Mouse (Mus musculus) layer of hippocampus, adult 2 months (tissue): ENCODE data around the gene Ces1a. TPM values are rescaled to one million over a fixed set of nuclear protein-coding genes. Genes with fewer than 3 reads are reported as not detected.

ENCODE experiments used
- DNase-seq, 2 experiments: peaks; one replicate each; pipeline ENCODE4 v3.0.0; 2022; ENCODE audit warnings: low spot score in 2 of 2
- H3K27ac ChIP-seq: fragments of 200-600 bp; 2 replicates; pipeline ENCODE4 v1.8.1; 2022
- H3K4me3 ChIP-seq: fragments of 200-600 bp; 2 replicates; pipeline ENCODE4 v1.8.1; 2022; ENCODE audit warnings: mild to moderate bottlenecking
- CTCF ChIP-seq: fragments of 200-600 bp; conservative IDR thresholded peaks from 2 replicates; pipeline ENCODE4 v1.8.1; 2022; ENCODE audit warnings: antibody characterized with exemption, mild to moderate bottlenecking, moderate library complexity
- total RNA-seq, 2 experiments: library from RNA; stranded (reverse); gene quantifications; 2 replicates each; pipeline ENCODE4 v1.2.3; 2021

Ces1a gene
- total RNA-seq, 2 experiments from 2014 or later, result not detected

DNA sequence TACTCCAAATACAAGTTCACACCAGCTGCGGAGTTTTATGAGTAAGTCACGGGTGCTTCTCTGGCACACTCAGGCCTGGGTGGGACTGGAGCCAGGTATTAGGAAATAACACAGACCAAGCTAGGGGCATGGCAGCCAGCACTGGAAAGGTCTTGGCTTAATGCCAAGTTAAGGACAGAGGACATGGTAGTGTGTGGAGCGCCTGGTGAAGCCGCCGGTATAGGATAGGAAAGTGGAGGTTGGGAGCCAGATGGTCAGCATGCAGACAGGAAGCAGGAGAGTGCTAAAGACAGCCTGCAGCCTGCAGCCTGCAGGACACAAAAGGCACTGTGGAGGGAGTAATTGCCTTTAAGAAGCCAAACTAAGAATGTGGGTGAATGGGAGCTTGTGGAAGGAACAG, 75.0 kb downstream of the Ces1a start:
- peak in 1 of 2 experiments; percentile 20 for DNase-seq
- peak; percentile 35; the same call in 1 of the 2 replicates for TF ChIP-seq CTCF
- no peak overlapping the region for H3K27ac ChIP-seq
- no peak overlapping the region for H3K4me3 ChIP-seq

Other genes with a start within 250 kb of the Ces1a start
- 1 to 10 TPM; 2.7 to 3.0 TPM for gene Mmp2, start 220.9 kb downstream of the Ces1a start, total RNA-seq
- 10 to 100 TPM; 10.0 to 11.2 TPM for gene Lpcat2, start 192.9 kb downstream of the Ces1a start, total RNA-seq
- gene Capns2, start 146.8 kb downstream of the Ces1a start, total RNA-seq, result 1 to 10 TPM; 1.2 to 3.0 TPM
- gene Slc6a2, start 88.1 kb downstream of the Ces1a start, total RNA-seq, result under 1 TPM; 0.10 to 0.18 TPM
- not detected for gene Ces1b, start 31.8 kb upstream of the Ces1a start, total RNA-seq
- gene Ces1c, start 83.1 kb upstream of the Ces1a start, total RNA-seq, result not detected
- under 1 TPM; 0.49 to 0.76 TPM for gene Ces1d, start 149.6 kb upstream of the Ces1a start, total RNA-seq
- not detected for gene Ces1e, start 181.4 kb upstream of the Ces1a start, total RNA-seq
- gene Ces1f, start 231.6 kb upstream of the Ces1a start, total RNA-seq, result not detected